Mouse (Mus musculus): ENCODE results near the gene Asic2.
"Not testable (repeated sequence)": the region's sequence is repeated elsewhere in the genome, so short reads cannot be mapped to it uniquely, and the experiment has no call there.

Gene Asic2

DNA sequence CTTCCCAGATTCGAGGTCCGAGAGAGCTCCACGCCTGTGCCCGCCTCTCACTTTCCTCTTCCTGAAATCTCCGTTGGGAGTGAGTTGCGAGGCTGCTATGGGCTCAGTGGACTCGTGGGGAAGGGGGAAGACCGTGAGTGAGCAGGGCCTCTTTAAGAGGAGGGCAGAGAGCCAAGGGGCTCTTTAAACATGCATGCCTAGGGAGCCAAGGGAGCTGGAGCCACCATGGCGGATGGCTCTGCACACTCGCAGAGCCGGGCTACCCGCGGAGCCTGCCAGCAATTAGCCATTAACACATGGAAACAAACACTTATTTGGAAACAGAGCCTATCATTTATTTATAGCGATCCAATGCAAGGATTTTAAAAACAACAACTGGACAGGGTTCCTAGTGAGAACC is 541.4 kb downstream of the Asic2 start:
- DNase-seq (ENCODE audit: low spot score): no peak

DNA sequence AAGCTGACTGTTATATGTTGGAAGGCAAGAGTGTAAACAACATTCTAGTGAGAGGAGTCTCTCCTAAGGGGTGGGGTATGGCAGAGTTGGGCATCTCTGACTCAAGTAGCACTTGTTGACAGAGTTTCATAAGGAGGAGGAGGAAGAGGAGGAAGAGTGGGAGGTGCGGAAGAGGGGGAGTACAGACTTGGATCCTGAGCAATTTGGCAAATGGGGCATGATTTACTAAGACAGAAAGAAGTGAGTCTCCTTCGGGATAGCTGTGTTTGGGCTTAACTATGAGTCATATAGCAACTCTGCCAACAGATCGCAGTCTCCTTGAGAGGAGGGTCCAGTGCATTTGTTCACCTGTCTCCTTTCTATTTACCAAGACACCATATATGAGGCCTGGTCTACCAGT is 549.1 kb downstream of the Asic2 start:
- no peak for DNase-seq (ENCODE audit: low spot score)

DNA sequence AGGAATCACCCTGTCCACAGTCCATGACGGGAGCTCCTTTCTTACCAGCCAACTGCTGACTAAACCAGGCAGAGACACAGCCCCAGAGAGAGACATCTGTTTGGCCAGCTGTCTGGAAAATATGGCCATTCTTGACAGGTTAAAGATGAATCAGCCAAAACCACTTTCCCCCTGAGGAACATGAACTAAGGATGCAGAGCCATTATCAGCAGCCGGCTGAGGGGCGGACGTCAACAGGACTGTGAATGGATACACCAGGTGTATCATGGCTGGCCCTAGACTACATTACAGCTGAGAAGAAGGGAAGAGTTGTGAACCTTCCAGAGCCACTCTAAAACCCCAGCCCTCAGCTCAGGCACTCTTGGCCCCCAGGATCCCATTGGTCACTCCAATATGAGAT is 550.2 kb downstream of the Asic2 start:
- DNase-seq (ENCODE audit: low spot score): no peak

- DNase-seq (ENCODE audit: low spot score): no peak
Measured at GRCm38 (mm10) chr11:81416319-81416718, 551.9 kb downstream of the Asic2 start.

- DNase-seq (ENCODE audit: low spot score): no peak
Measured at GRCm38 (mm10) chr11:81414596-81414995, 553.7 kb downstream of the Asic2 start.

GRCm38 (mm10) chr11:81411251-81411650 is 557.0 kb downstream of the Asic2 start:
- no peak for DNase-seq (ENCODE audit: low spot score)

DNA sequence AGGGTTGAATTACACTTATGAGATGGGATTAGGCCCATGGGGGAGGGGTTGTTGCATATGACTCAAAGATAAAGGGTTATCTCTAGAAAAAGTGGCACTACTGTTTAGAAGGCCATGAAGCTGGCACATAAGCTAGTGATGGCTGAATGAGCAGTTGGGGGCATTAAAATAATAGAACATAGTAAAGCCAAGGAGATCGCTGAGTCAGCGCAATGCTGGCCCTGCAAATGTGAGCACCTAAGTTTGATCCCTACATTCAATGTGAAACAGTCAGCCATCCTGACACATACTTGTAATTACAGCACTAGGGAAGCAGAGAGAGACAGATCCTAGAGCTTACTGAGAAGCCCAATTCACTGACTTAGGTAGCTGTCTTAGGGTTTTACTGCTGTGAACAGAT is 562.3 kb downstream of the Asic2 start:
- no peak for DNase-seq (ENCODE audit: low spot score)

GRCm38 (mm10) chr11:81402263-81402662 is 566.0 kb downstream of the Asic2 start:
- DNase-seq (ENCODE audit: low spot score): no peak

- DNase-seq (ENCODE audit: low spot score): no peak
Measured at GRCm38 (mm10) chr11:81392855-81393254, 575.4 kb downstream of the Asic2 start.

- no peak for DNase-seq (ENCODE audit: low spot score)
Measured at GRCm38 (mm10) chr11:81386185-81386584, 582.1 kb downstream of the Asic2 start.

- no peak for DNase-seq (ENCODE audit: low spot score)
Measured at GRCm38 (mm10) chr11:81385547-81385946, 582.7 kb downstream of the Asic2 start.

- peak; percentile 44 for DNase-seq (ENCODE audit: low spot score)
Measured at GRCm38 (mm10) chr11:81374841-81375240, 593.4 kb downstream of the Asic2 start.

DNA sequence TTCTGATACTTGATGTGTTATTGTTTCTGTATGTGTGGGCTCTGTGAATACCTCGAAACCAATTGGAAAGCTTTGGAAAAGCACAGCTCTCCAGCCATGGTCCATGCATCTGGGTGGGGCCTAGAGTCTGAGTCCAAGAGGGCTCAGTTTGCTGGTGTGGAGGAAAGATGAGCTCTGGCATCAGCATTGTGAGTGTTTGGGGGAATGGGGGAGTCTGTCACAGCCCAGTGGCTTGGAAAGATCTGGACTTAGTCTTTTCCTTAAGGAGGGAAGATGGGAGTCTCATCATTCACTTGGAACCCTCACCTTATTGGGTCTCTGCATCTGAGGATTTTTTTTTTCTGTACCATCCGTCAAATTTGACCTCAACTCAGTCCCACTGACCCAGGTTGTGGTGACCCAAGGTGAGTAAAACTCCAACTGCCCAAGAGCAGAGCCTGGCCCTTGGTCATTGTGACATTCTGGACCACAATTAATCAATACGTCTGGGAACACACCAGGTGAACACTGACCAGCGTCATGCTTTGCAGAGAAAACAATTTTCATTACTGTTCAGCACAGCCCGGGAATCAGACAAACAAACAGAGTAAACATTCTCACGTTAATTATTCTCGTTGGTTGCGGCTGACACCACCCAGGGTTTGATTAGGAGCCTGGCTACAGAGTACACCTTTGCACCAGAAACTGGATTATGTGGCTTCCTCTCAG is 594.1 kb downstream of the Asic2 start:
- no peak for DNase-seq (ENCODE audit: low spot score)

DNA sequence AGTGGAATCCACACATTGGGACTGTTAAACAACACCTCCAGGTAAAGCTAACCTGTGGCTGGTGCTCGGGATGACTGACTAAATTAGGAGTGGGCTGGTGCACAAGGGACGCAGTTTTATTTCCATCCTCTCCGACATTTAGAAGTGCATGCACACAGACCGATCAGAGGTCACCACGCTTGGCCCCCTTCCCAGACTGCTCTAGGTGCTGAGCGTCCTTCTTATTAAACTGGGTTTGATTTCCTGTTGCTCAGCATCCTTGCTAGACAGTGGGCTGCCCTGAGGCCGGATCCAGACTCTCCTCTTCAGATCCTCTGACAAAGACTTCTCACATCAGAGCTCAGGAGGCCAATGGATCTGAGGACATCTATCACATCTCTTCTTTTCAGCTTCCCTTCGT is 596.7 kb downstream of the Asic2 start:
- no peak for DNase-seq (ENCODE audit: low spot score)

- DNase-seq (ENCODE audit: low spot score): no peak
Measured at GRCm38 (mm10) chr11:81370426-81370810, 597.8 kb downstream of the Asic2 start.

DNA sequence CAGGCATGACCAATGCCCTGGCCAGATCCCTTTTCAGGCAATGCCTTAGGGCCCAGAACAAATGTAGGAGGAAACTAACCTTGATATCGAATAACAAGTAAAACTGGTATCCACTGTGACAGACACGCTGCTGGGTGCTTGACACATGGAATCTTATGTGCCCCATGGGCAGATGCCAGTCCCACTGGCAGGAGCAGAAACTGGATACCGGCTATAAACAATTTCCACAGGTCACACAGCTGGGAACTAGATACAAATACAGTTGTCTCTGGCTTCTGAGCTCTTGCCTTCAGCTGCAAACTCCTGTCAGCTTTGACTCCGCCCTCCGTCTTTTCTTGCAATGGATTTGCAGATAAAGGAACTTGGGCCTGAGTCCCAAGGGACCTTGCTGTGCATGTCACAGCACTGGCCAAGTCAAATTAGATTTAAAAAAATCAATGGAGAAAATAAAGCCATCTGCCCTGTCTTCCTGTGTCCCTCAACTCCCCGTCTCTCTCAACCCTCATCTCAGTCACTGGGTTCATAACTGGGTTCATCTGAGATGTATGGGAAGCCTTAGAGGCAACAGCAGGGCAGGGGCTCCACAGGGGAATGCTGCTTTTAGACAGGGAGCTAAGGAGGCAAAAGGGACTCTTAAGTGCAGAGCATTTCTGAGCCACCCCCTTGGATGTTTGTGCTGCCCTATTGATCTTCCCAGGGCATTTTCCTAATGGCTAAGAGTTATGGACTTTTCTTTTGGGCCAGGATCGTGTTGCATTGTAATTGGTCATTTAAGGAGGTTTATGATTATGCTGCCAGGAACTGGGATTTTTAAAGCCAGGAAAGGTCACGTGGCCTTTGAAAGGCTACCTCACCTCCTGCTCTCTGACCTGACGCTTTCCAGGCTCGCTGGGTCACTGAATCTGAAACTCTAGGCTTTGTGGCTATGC is 598.5 kb downstream of the Asic2 start:
- DNase-seq (ENCODE audit: low spot score): no peak

GRCm38 (mm10) chr11:81364442-81364841 is 603.8 kb downstream of the Asic2 start:
- no peak for DNase-seq (ENCODE audit: low spot score)

DNA sequence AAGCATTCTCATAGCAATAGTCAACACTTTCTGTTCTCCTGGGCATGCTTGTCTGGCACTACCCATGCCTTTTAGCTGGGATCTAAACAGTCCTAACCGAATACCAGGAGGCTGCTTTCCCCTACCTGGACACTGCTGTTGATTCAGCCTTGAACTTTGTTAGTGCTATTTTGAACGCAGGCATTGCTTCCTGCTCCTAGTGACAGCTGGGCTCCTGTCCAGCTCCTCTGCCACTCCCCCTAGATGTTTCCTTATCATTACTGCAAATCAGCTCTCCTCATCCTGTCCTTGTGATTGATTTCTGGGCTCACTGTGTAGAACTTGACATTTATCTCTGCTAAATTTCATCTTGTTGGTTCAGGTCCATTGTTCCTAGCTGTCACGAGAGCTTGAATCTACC is 605.8 kb downstream of the Asic2 start:
- DNase-seq (ENCODE audit: low spot score): no peak

- no peak for DNase-seq (ENCODE audit: low spot score)
Measured at GRCm38 (mm10) chr11:81361040-81361439, 607.2 kb downstream of the Asic2 start.

GRCm38 (mm10) chr11:81350498-81350897 is 617.8 kb downstream of the Asic2 start:
- DNase-seq (ENCODE audit: low spot score): not testable (repeated sequence)

GRCm38 (mm10) chr11:81331977-81332376 is 636.3 kb downstream of the Asic2 start:
- no peak for DNase-seq (ENCODE audit: low spot score)

DNA sequence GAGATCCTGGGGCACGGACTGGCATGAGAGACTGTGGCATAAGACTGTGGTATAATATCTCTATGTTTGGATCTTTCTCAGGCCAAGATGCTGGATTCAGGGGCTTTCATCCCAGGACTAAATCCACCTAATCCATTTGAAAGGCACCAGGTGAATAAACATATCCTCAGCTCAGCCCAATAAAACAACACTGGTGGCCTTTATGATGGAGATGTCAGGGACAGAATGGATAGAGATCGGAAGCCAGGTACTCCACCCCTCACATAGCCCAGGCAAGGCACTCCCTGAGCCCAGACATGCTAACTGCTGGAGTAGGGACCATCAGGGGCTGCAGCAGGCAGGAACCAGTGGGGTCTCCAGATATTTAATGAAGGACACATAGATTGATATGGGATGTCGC is 637.3 kb downstream of the Asic2 start:
- DNase-seq (ENCODE audit: low spot score): no peak

DNA sequence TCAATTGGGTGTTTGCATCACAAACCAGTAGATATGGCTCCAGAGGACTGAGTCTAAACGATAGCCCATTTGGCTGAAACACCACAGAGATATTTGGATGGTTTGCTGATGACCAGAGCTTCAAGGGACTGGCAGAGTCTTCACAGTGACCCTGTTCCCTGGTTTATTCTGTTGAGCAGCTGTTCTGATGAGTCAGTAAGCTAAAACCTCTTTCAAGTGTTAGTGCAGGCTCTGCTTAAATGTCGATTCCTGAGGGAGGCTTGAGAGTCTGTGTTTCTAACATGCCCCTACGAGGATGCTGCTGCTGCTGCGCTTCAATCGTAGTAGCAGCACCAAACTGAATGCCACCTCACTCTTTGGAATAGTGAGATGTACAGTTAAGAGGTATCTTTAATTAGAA is 640.2 kb downstream of the Asic2 start:
- no peak for DNase-seq (ENCODE audit: low spot score)

All from ovary, postnatal 10 days (tissue).